Mouse (Mus musculus) CH12.LX (cell line): Measurements from ENCODE around the gene Hpn. TPM values are rescaled to one million over a fixed set of nuclear protein-coding genes. Genes with fewer than 3 reads are reported as not detected.

Experiments used
- DNase-seq: peaks from one replicate; pipeline ENCODE4 v3.0.0-alpha.2; 2013; ENCODE audit errors: extremely low read depth
- H3K27ac ChIP-seq: 2 replicates; pipeline ENCODE4 v1.5.1; 2012; ENCODE audit warnings: low read depth, mild to moderate bottlenecking, control low read depth, moderate library complexity; ENCODE audit not compliant: insufficient read depth
- H3K27me3 ChIP-seq: replicated peaks from 2 replicates; pipeline ENCODE3; 2012; ENCODE audit warnings: inconsistent platforms
- H3K36me3 ChIP-seq, 2 experiments: replicated peaks in 1 of 2; 2 replicates each; pipeline versions ENCODE3 to v1.6.1; 2012; ENCODE audit warnings: inconsistent platforms in 1 of 2, low read length in 1 of 2, mild to moderate bottlenecking in 1 of 2, mixed read lengths in 1 of 2, moderate library complexity in 1 of 2; ENCODE audit not compliant: control insufficient read depth in 1 of 2, insufficient read depth in 1 of 2
- H3K4me1 ChIP-seq, 2 experiments: 2 replicates each; pipeline ENCODE4 v1.6.1; 2012; ENCODE audit warnings: inconsistent platforms in 1 of 2, moderate library complexity in 1 of 2; ENCODE audit not compliant: insufficient read depth in 2 of 2, control insufficient read depth in 1 of 2
- H3K4me2 ChIP-seq: 2 replicates; pipeline ENCODE4 v1.6.1; 2012; ENCODE audit warnings: low read depth, mild to moderate bottlenecking, control low read depth; ENCODE audit not compliant: poor library complexity, insufficient read depth, severe bottlenecking
- H3K4me3 ChIP-seq, 3 experiments: fragments of 150-350 bp in 1 of 3; sonication (generic) in 1 of 3; replicated peaks in 1 of 3; 2 replicates each; pipeline versions ENCODE3 to v1.5.1; 2011 to 2012; ENCODE audit warnings: low read depth in 2 of 3, low read length in 2 of 3, mild to moderate bottlenecking in 2 of 3, moderate library complexity in 2 of 3, control low read depth in 1 of 3, improper control_type of control experiment in 1 of 3, inconsistent platforms in 1 of 3, mixed read lengths in 1 of 3; ENCODE audit not compliant: poor library complexity in 1 of 3
- H3K79me2 ChIP-seq: replicated peaks from 2 replicates; pipeline ENCODE4 v1.6.1; 2012; ENCODE audit warnings: mild to moderate bottlenecking, moderate library complexity; ENCODE audit not compliant: control insufficient read depth, poor library complexity, insufficient read depth, severe bottlenecking; ENCODE audit errors: extremely low read depth
- H3K9ac ChIP-seq: 2 replicates; pipeline ENCODE4 v1.6.1; 2012; ENCODE audit warnings: low read depth, mild to moderate bottlenecking, control low read depth, moderate library complexity; ENCODE audit not compliant: insufficient read depth
- H3K9me3 ChIP-seq: replicated peaks from 2 replicates; pipeline ENCODE3; 2012; ENCODE audit warnings: low read length, inconsistent platforms, mixed read lengths
- BHLHE40 ChIP-seq: IDR thresholded peaks from 2 replicates; pipeline ENCODE4 v1.6.1; 2011; ENCODE audit warnings: mild to moderate bottlenecking, low read depth, low read length, improper control_type of control experiment
- CHD1 ChIP-seq: IDR thresholded peaks from 2 replicates; pipeline ENCODE4 v1.6.1; 2012; ENCODE audit warnings: low read depth, low read length, improper control_type of control experiment, inconsistent platforms
- CHD2 ChIP-seq: IDR thresholded peaks from 2 replicates; pipeline ENCODE4 v1.6.1; 2011; ENCODE audit warnings: low read length, improper control_type of control experiment
- CTCF ChIP-seq, 2 experiments: IDR thresholded peaks in 1 of 2; conservative IDR thresholded peaks in 1 of 2; 2 replicates each; pipeline ENCODE4 v1.5.1; 2011 to 2012; ENCODE audit warnings: low read depth in 2 of 2, low read length in 2 of 2, improper control_type of control experiment in 1 of 2, inconsistent platforms in 1 of 2, mild to moderate bottlenecking in 1 of 2, moderate library complexity in 1 of 2
- ELF1 ChIP-seq: IDR thresholded peaks from 2 replicates; pipeline ENCODE4 v1.6.1; 2014; ENCODE audit warnings: low read depth, mild to moderate bottlenecking, inconsistent platforms, low read length, improper control_type of control experiment
- EP300 ChIP-seq: IDR thresholded peaks from 2 replicates; pipeline ENCODE4 v1.6.1; 2011; ENCODE audit warnings: low read length, improper control_type of control experiment
- ETS1 ChIP-seq: conservative IDR thresholded peaks from 2 replicates; pipeline ENCODE4 v1.6.1; 2012; ENCODE audit warnings: low read depth, mild to moderate bottlenecking, inconsistent platforms, low read length, improper control_type of control experiment, moderate library complexity
- IRF4 ChIP-seq: IDR thresholded peaks from 2 replicates; pipeline ENCODE4 v1.6.1; 2014; ENCODE audit warnings: low read depth, mild to moderate bottlenecking, inconsistent platforms, low read length, improper control_type of control experiment
- JUND ChIP-seq: conservative IDR thresholded peaks from 2 replicates; pipeline ENCODE4 v1.6.1; 2011; ENCODE audit warnings: low read depth, low read length, improper control_type of control experiment
- KAT2A ChIP-seq: IDR thresholded peaks from 2 replicates; pipeline ENCODE4 v1.6.1; 2012; ENCODE audit warnings: low read length, improper control_type of control experiment, inconsistent platforms; ENCODE audit not compliant: insufficient replicate concordance
- MAFK ChIP-seq: IDR thresholded peaks from 2 replicates; pipeline ENCODE4 v1.6.1; 2011; ENCODE audit warnings: low read length, improper control_type of control experiment; ENCODE audit not compliant: insufficient replicate concordance
- MAX ChIP-seq: IDR thresholded peaks from 2 replicates; pipeline ENCODE4 v1.6.1; 2011; ENCODE audit warnings: low read length, improper control_type of control experiment
- MAZ ChIP-seq: IDR thresholded peaks from 2 replicates; pipeline ENCODE4 v1.6.1; 2012; ENCODE audit warnings: low read depth, mild to moderate bottlenecking, inconsistent platforms, low read length, improper control_type of control experiment, moderate library complexity
- MXI1 ChIP-seq: IDR thresholded peaks from 2 replicates; pipeline ENCODE4 v1.6.1; 2011; ENCODE audit warnings: mild to moderate bottlenecking, low read depth, low read length, improper control_type of control experiment
- MYC ChIP-seq: IDR thresholded peaks from 2 replicates; pipeline ENCODE4 v1.6.1; 2011; ENCODE audit warnings: low read depth, mild to moderate bottlenecking, improper control_type of control experiment, low read length
- NELFE ChIP-seq: IDR thresholded peaks from 2 replicates; pipeline ENCODE4 v1.6.1; 2011; ENCODE audit warnings: low read depth, low read length, improper control_type of control experiment
- PAX5 ChIP-seq: IDR thresholded peaks from 2 replicates; pipeline ENCODE4 v1.6.1; 2012; ENCODE audit warnings: low read length, inconsistent platforms, mixed read lengths
- POLR2A ChIP-seq: IDR thresholded peaks from 2 replicates; pipeline ENCODE4 v1.6.1; 2011; ENCODE audit warnings: low read depth, mild to moderate bottlenecking, improper control_type of control experiment, low read length
- POLR2AphosphoS2 ChIP-seq: IDR thresholded peaks from 2 replicates; pipeline ENCODE4 v1.6.1; 2011; ENCODE audit warnings: low read depth, low read length, improper control_type of control experiment
- RCOR1 ChIP-seq: conservative IDR thresholded peaks from 2 replicates; pipeline ENCODE4 v1.6.1; 2012; ENCODE audit warnings: low read depth, mild to moderate bottlenecking, inconsistent platforms, low read length, improper control_type of control experiment
- SIN3A ChIP-seq: IDR thresholded peaks from 2 replicates; pipeline ENCODE4 v1.6.1; 2012; ENCODE audit warnings: low read length, improper control_type of control experiment, inconsistent platforms
- SMC3 ChIP-seq: IDR thresholded peaks from 2 replicates; pipeline ENCODE4 v1.6.1; 2011; ENCODE audit warnings: low read depth, low read length, improper control_type of control experiment
- TBP ChIP-seq: conservative IDR thresholded peaks from 2 replicates; pipeline ENCODE4 v1.6.1; 2011; ENCODE audit warnings: low read depth, low read length, improper control_type of control experiment
- TCF12 ChIP-seq: IDR thresholded peaks from 2 replicates; pipeline ENCODE4 v1.6.1; 2014; ENCODE audit warnings: low read depth, mild to moderate bottlenecking, inconsistent platforms, low read length, improper control_type of control experiment
- UBTF ChIP-seq: IDR thresholded peaks from 2 replicates; pipeline ENCODE4 v1.6.1; 2012; ENCODE audit warnings: low read depth, mild to moderate bottlenecking, inconsistent platforms, low read length, improper control_type of control experiment, moderate library complexity
- USF1 ChIP-seq: IDR thresholded peaks from 2 replicates; pipeline ENCODE4 v1.6.1; 2014; ENCODE audit warnings: low read depth, mild to moderate bottlenecking, inconsistent platforms, low read length, improper control_type of control experiment
- USF2 ChIP-seq: conservative IDR thresholded peaks from 2 replicates; pipeline ENCODE4 v1.6.1; 2011; ENCODE audit warnings: low read depth, low read length, improper control_type of control experiment
- ZC3H11A ChIP-seq: IDR thresholded peaks from 2 replicates; pipeline ENCODE4 v1.6.1; 2012; ENCODE audit warnings: low read depth, mild to moderate bottlenecking, inconsistent platforms, low read length, improper control_type of control experiment
- ZKSCAN1 ChIP-seq: IDR thresholded peaks from 2 replicates; pipeline ENCODE4 v1.6.1; 2012; ENCODE audit warnings: low read depth, inconsistent platforms, low read length, improper control_type of control experiment, borderline replicate concordance
- ZMIZ1 ChIP-seq: IDR thresholded peaks from 2 replicates; pipeline ENCODE4 v1.6.1; 2012; ENCODE audit warnings: low read depth, mild to moderate bottlenecking, inconsistent platforms, low read length, improper control_type of control experiment
- ZNF384 ChIP-seq: IDR thresholded peaks from 2 replicates; pipeline ENCODE4 v1.6.1; 2012; ENCODE audit warnings: low read depth, low read length, improper control_type of control experiment, inconsistent platforms
- dilution Hi-C: fragments of 300-500 bp; cut with MboI; formaldehyde crosslinking; loops from 2 replicates; pipeline ENCODE4 v1.14.3; 2020; ENCODE audit warnings: low sequenced_read_pairs; ENCODE audit not compliant: extremely low pct_unique_long_range_greater_than_20kb, extremely low pct_ligation_motif_present
- in situ Hi-C: fragments of 300-500 bp; cut with MboI; formaldehyde crosslinking; loops from 3 replicates; pipeline ENCODE4 v1.14.3; 2019; ENCODE audit warnings: low sequenced_read_pairs, low pct_ligation_motif_present, low pct_unique_long_range_greater_than_20kb, mixed read lengths
- polyA plus RNA-seq: library from polyadenylated mRNA; unstranded; fragments of >175 nt; gene quantifications from 2 replicates; pipeline ENCODE4 v1.2.1, GENCODE M21; 2012; ENCODE audit warnings: low read depth; ENCODE audit not compliant: insufficient read length
- total RNA-seq, 2 experiments: library from RNA; depleted of rRNA; stranded (reverse); fragments of 300-350 nt in 1 of 2; fragments of >200 nt in 1 of 2; gene quantifications; 2 replicates each; pipeline ENCODE4 v1.2.3; 2012 to 2014

Gene Hpn
- total RNA-seq (2012; rRNA removed) (1.7 and 3.0 TPM in 2 replicates), total RNA-seq (2014; rRNA removed) (8.7 and 11.2 TPM in 2 replicates), polyA plus RNA-seq (16.7 and 18.7 TPM in 2 replicates)

- H3K4me2 ChIP-seq: no peak within 1 kb of the TSS
- no peak for DNase-seq
- H3K79me2 ChIP-seq: no peaks in the 10 kb centered on the region
- no peaks in the 10 kb centered on the region for H3K9me3 ChIP-seq
- no peaks in the 10 kb centered on the region for H3K27me3 ChIP-seq
- H3K4me1 ChIP-seq: peaks cover 34 to 52% of the 10 kb centered on the region in 2 experiments
- TF ChIP-seq ZMIZ1 (no peak), CHD2 (no peak), BHLHE40 (no peak), ETS1 (no peak), IRF4 (no peak), POLR2A (no peak), MAFK (no peak), TBP (no peak), USF1 (no peak), CHD1 (no peak), CTCF (conservative IDR thresholded peaks at IDR 0.05 in 1 of 2, IDR thresholded peaks at IDR 0.05 in 1 of 2; ENCODE audit: low read depth in 2 of 2, low read length in 2 of 2) (no peak), MAZ (no peak), POLR2AphosphoS2 (no peak), UBTF (no peak), ZNF384 (no peak), MAX (no peak), NELFE (no peak)
- H3K9ac ChIP-seq: no peak within 1 kb of the TSS
- in situ Hi-C loops: no loop called here
- dilution Hi-C loops: no loop called here
- no peaks in the 10 kb centered on the region for H3K36me3 ChIP-seq
- H3K4me3 ChIP-seq: no peak within 1 kb of the TSS
- H3K27ac ChIP-seq: no peak within 1 kb of the TSS
Measured at GRCm38 (mm10) chr7:31115182-31115581, at the start of gene Hpn. Hpn (minus strand) TSS chr7:31115290.

- dilution Hi-C loops (no loop called here), in situ Hi-C loops (no loop called here)
- Histone ChIP-seq H3K4me1 (peaks cover 12 to 30% of the 10 kb centered on the region in 2 experiments), H3K4me3 (no peak overlapping the region), H3K27ac (no peak overlapping the region), H3K36me3 (no peaks in the 10 kb centered on the region), H3K79me2 (no peaks in the 10 kb centered on the region), H3K27me3 (no peaks in the 10 kb centered on the region), H3K9ac (no peak overlapping the region), H3K9me3 (peaks cover under 1% of the 10 kb centered on the region), H3K4me2 (no peak overlapping the region)
- DNase-seq: no peak
- TF ChIP-seq MAX: no peak
- TF ChIP-seq ZC3H11A: no peak
- no peak for TF ChIP-seq UBTF
- TF ChIP-seq TCF12: no peak
- no peak for TF ChIP-seq PAX5
- no peak for TF ChIP-seq ELF1
- TF ChIP-seq EP300: no peak
- TF ChIP-seq KAT2A: no peak
- TF ChIP-seq RCOR1: no peak
- no peak for TF ChIP-seq NELFE
- TF ChIP-seq ETS1: no peak
- no peak for TF ChIP-seq ZKSCAN1
- no peak for TF ChIP-seq SMC3
- TF ChIP-seq POLR2AphosphoS2: no peak
- TF ChIP-seq ZMIZ1: no peak
- no peak for TF ChIP-seq JUND
- no peak for TF ChIP-seq USF2
- TF ChIP-seq SIN3A: no peak
- no peak for TF ChIP-seq MYC
- no peak for TF ChIP-seq MXI1
Measured at GRCm38 (mm10) chr7:31164748-31165147, 49.7 kb upstream of the Hpn start.
